Mouse (Mus musculus): ENCODE measurements around the gene Sapcd2.

DNA sequence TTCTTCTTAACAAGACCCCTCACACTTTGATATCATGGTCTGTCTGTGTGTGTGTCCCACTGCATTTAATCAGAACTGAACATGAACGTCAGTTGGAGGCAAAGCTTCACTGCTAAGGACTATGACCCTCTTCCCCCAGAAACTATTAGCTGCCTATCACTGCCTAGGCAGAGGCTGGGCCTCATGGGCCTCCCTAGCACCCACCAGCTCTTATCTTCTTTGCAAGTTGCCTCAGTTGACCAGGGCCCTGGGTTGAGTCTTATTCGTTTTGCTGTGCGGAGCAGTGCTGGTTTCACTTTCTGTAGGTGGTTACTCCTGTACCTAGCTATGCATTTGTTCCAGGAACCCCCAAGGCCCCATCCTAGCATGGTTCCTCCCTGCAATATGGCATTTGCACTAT is 2.1 kb upstream of the Sapcd2 start:
- TF ChIP-seq CTCF (IDR thresholded peaks at IDR 0.05; ENCODE audit: control insufficient read depth, insufficient read depth, low read length) (no peak), POLR2A (IDR thresholded peaks at IDR 0.05; ENCODE audit: borderline replicate concordance, control insufficient read depth, low read depth, low read length) (no peak)
